Mouse (Mus musculus) retina, adult 2 months (tissue): Measurements from ENCODE around the gene Ntpcr.
A peak's percentile ranks its signal among the peaks of the same experiment; 100 is the strongest.

Experiments
- DNase-seq: peaks from one replicate; pipeline ENCODE4 v3.0.0-alpha.2; 2012; ENCODE audit warnings: low read depth, low spot score

The Ntpcr gene

DNA sequence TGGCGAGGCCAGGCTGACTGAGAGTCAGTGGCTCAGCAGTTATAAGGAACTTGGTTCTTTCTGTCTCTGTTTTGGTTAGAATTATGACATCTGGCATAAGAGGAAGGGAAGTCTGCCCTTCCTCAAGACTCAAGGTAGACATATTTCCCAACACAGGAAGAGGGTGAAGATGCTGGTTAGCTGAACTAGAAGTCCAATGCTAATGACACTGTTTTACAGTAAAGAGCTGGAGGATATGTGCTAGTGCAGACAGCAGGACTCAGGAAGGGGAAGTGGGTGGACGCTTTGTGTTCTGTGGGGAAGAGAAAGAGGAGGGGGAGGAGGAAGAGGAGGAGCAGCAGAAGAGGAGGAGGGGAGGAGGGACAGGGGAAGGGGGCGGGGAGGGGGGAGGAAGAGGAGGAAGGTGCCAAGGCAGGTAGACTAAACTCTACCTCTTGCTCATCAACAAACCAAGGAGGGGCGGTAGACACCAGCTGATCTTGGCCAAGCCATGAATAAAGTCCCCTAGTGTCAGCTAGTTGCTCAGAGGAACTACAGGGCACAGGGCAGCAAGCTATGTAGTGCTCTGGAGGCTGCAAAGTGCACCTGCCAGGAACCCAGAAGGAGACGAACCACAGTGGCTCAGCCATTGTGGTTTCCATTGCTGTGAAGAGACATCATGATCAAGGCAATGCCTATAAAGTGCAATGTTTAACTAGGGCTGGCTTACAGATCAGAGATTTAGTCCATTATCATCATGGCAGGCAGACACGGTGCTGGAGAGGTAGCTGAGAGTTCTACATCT is 4.5 kb upstream of the Ntpcr start:
- DNase-seq = no peak

- no peak for DNase-seq
Measured at GRCm38 (mm10) chr8:125726143-125726542, 3.6 kb upstream of the Ntpcr start.

DNA sequence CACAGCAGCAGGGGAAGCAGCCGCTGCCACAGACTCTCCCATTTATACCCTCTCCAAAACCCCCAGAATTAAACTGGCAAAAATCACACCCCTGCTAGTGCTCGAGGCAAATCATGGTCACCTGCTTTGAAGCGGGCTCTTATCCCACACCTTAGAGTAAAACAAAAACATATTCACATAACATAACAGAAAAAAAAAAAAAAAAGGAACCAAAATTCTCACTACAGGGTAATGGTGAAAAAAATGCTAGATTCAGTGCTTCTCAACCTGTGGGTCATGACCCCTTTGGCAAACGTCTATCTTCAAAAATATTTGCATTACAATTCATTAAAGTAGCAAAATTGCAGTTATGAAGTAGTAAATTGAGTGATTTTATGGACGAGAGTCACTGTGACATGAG is 2.8 kb upstream of the Ntpcr start:
- DNase-seq = no peak

- no peak for DNase-seq
Measured at GRCm38 (mm10) chr8:125727797-125728196, 2.0 kb upstream of the Ntpcr start.

- peak; percentile 72 for DNase-seq
Measured at GRCm38 (mm10) chr8:125733964-125734956, 4.5 kb downstream of the Ntpcr start.

- no peak for DNase-seq
Measured at GRCm38 (mm10) chr8:125738956-125739355, 9.2 kb downstream of the Ntpcr start.

- DNase-seq = no peak
Measured at GRCm38 (mm10) chr8:125740655-125741054, 10.9 kb downstream of the Ntpcr start.

DNA sequence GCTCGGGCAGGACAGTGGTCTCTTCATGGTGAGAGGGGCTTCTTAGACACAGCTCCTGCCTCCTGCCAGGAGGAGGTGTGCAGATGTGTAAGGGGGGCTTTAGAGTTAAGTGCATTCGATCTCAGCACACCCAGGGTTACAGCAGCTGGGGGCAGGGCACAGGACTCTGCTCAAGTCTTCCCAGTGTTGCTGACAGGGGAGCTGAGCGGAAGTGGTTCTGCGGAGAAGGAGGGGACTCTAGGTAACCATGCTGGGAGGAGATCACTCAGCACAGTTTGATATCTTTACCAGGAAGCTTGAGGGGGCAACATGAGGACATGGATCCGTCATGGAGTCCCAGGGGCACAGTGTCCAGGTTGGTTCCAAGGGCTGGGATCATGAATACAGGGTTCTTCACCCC is 11.6 kb downstream of the Ntpcr start:
- DNase-seq = no peak

DNA sequence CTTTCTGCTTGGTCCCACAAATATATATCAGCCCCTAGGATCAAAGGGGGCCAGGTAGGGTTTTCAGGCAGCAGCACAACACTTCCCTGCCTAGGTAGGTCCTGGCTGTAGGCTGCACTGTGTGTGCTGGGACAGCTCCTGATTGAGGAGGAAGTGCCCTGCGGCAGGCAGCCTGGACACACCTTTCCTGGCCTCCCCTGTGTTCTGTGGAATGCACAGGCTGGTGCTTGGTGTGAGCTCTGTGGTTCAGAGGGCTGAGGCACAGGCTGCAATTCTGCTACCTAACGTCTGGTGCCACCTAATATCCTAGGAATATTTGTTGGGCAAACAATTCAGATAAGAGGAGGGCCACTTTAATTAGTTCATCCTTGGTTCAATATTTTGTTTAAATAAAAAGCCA is 12.1 kb downstream of the Ntpcr start:
- DNase-seq = no peak

GRCm38 (mm10) chr8:125742406-125742805 is 12.6 kb downstream of the Ntpcr start:
- no peak for DNase-seq

DNA sequence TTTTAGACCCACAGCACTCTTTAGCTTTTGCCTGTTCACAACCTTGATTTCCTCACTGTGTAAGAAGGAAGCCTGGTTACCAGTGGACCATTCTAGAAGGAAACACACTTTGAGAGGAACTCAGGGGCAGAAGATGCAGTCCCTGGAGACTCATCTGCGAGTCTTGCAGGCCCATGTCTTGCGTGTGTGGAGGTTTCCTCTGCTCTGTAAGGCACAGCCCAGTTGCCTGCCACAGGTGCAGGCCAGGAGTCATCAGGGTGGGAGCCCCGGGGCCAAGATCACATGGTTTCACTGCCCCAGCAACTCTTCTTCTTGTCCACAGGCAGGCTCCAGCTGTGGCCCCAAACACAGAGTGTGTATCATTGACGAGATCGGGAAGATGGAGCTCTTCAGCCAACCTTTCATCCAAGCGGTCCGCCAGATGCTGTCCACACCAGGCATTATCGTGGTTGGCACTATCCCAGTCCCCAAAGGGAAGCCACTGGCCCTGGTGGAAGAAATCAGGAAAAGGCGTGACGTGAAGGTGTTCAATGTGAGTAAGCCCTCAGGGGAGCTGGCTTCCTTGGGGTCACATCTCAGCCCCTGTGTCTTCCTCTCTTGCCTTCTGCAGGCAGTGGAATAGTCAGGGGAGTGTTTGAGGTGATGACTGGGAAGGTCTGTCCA is 15.3 kb downstream of the Ntpcr start:
- no peak for DNase-seq

- DNase-seq = no peak
Measured at GRCm38 (mm10) chr8:125747390-125747789, 17.6 kb downstream of the Ntpcr start.

GRCm38 (mm10) chr8:125750846-125751245 is 21.1 kb downstream of the Ntpcr start:
- no peak for DNase-seq

DNA sequence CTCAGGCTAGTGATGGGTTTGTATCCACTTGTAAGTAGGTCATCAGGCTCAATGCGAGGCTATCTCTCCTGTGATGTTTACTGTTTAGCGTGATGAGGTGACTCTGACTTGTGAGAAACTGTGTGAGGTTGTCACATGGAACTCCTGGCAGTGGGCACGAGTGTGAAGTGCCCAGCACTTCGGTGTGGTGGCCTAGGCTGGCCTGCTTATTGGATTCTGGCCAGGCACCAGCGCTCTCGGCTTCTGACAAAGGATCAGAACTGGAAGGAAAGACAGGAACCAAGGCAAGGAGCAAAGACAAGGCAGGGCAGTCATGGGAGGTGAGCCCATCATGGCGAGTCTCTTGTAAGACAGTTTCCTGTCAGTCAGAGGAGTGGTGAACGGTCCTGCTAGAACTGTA is 26.1 kb downstream of the Ntpcr start:
- DNase-seq = no peak

DNA sequence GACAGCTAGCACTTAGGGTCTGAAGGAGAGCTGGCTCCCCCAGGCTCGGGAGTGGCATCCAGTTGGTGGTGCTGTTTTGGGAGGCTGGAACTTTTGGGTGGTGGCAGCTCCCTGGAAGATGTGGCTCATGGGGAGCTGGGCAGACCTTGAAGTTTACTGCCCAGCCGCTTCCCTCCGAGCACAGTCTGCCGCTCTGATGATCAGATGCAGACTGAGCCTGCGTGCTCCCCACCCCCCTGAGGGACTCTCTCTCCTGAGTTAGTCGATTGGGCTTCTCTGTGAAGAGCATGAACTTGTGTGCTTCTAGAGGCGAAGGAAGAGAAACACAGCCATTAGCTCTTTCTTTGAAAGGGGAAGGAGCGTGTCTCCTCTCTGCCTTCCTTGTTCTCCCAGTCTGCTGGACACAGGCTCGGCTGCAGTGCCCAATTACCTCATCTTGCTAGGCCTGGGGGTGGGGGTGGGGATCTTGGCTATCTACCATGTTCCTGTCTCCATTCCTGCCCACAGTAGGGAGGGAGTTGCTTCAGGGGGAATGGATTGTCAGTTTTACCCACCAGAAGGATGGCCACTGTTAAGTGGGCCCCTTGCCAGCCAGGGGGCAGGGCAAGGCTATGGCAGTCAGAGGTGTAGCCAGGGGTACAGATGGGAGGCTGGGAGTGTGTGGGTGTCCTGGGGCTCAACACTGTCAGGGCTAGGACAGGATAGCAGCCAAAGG is 26.8 kb downstream of the Ntpcr start:
- DNase-seq = no peak

DNA sequence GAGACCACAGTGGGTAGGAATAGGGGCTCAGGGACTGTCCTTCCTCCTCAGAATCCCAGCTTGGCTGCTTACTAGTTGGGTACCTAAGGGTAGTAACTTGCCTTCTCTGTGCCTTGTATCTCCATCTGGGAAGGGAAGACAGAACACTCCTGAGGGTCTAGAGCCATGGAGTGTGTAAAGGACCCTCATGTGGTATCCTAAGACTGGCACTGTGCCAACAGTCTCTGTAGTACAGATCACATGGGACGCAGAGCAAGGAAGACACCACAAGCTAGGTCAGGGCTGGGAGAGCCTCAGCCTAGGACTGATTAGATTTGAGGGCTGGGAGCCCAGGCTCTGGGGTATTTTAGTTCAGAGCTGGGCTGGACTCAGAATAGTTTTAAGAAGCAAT is 27.3 kb downstream of the Ntpcr start:
- no peak for DNase-seq

GRCm38 (mm10) chr8:125759022-125759421 is 29.3 kb downstream of the Ntpcr start:
- no peak for DNase-seq

GRCm38 (mm10) chr8:125763066-125763786 is 33.5 kb downstream of the Ntpcr start:
- no peak for DNase-seq

DNA sequence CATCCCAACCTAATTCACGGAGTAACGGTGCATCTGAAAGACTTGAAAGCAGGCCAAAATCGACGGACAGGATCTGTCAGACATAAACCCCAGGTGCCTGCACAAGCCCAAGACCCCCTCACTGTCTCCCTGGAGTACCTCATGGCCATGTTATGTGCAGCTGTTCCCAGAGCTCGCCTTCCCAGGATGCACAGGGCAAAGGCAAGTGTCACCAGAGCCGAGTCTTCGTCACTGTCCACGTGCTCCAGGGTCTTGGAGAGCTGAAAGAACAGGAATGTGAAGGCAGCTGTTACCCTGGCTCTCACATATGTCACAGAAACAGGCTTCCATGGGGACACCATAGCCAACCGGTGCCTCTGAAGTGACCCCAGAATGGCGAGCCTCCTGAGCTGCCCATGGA is 38.3 kb downstream of the Ntpcr start:
- DNase-seq = no peak

DNA sequence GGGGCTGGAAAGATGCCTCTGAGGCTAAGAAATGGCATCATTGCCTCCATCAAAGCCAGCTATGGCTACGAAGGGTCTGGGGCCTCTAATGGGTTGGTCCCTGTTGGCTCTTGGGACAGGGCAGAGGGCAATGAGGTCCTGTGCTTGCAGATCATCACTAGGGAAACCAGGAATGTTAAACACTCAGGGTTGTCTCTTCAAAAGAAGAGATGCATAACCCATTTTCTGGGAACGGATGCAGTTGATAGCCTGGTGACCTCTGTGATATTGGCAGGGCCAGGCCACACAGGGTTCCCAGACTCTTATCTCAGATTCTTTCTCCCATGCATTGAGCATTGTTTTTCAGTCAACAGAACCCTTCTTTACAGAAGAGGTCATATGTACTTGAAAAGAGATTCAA is 42.5 kb downstream of the Ntpcr start:
- DNase-seq = no peak

DNA sequence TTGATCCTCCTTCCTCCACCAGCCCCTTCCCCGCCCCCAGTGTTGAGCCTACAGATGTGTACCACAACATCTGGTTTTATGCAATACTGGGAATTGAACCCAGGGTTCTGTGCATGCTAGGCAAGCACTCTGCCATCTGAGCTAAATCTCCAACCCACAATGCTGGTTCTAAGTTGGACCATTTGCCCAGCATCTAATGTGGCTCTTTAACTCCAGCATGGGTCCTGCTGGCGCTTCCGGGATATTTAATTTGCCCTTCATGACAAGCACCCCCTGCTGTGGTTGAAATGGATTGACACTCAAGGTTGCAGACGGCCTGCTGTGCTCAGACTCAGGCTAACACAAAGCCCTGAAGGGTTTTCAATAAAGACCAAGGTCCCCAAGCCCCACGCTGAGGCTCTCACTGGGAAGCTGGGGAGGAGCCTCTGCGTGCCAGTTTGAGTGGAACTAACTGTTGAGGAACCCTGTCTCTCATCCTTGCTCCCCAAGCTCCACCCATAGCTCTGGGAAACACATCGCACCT is 43.6 kb downstream of the Ntpcr start:
- no peak for DNase-seq
